Mouse (Mus musculus) liver, embryonic 11.5 days (tissue): ENCODE results near the gene Apoc2. TPM values are rescaled to one million over a fixed set of nuclear protein-coding genes. Genes with fewer than 3 reads are reported as not detected.

Experiments used
- ATAC-seq: fragments of 200-750 bp; cut with Nextera tagmentation; replicated peaks from 2 replicates; pipeline ENCODE4 v1.8.0; 2017; ENCODE audit warnings: moderate number of reproducible peaks, mild to moderate bottlenecking, moderate TSS enrichment, moderate library complexity; ENCODE audit not compliant: low FRiP score
- DNase-seq: peaks from one replicate; pipeline ENCODE4 v3.0.0-alpha.2; 2017; ENCODE audit warnings: low spot score
- H3K27ac ChIP-seq: fragments of 300-500 bp; sonication (generic); 2 replicates; pipeline ENCODE4 v1.5.1; 2014; ENCODE audit warnings: mild to moderate bottlenecking, low read depth, low read length, control low read depth
- H3K27me3 ChIP-seq: fragments of 300-500 bp; sonication (generic); replicated peaks from 2 replicates; pipeline ENCODE4 v1.6.1; 2014; ENCODE audit warnings: low read length, mixed read lengths; ENCODE audit not compliant: control insufficient read depth, insufficient read depth
- H3K36me3 ChIP-seq: fragments of 300-500 bp; sonication (generic); 2 replicates; pipeline ENCODE4 v1.6.1; 2014; ENCODE audit warnings: mild to moderate bottlenecking, low read length, moderate library complexity, mixed read lengths; ENCODE audit not compliant: control insufficient read depth, insufficient read depth
- H3K4me1 ChIP-seq: fragments of 300-500 bp; sonication (generic); replicated peaks from 2 replicates; pipeline ENCODE4 v1.6.1; 2014; ENCODE audit warnings: low read length, mixed read lengths; ENCODE audit not compliant: control insufficient read depth, insufficient read depth
- H3K4me2 ChIP-seq: fragments of 300-500 bp; sonication (generic); 2 replicates; pipeline ENCODE4 v1.6.1; 2014; ENCODE audit warnings: mild to moderate bottlenecking, control low read depth, moderate library complexity
- H3K4me3 ChIP-seq: fragments of 300-500 bp; sonication (generic); 2 replicates; pipeline ENCODE4 v1.5.1; 2014; ENCODE audit warnings: low read depth, low read length, control low read depth
- H3K9ac ChIP-seq: fragments of 300-500 bp; sonication (generic); 2 replicates; pipeline ENCODE4 v1.6.1; 2014; ENCODE audit warnings: low read depth, low read length, control low read depth
- H3K9me3 ChIP-seq: fragments of 300-500 bp; sonication (generic); 2 replicates; pipeline ENCODE4 v1.6.1; 2016; ENCODE audit warnings: low read length, inconsistent platforms, mixed read lengths; ENCODE audit not compliant: control insufficient read depth
- WGBS: fragments of 180-500 bp; shearing (Covaris S2); extraction: QIAGEN DNeasy Blood & Tissue Kit; methylation state at CpG from one replicate; pipeline ENCODE4 v1.1.7; 2014; 5-methylcytosine and 5-hydroxymethylcytosine counted together
- polyA plus RNA-seq: library from polyadenylated mRNA; unstranded; fragments of >200 nt; fragmentation: Nextera tagmentation; extraction: Ambion mirVana; gene quantifications from 2 replicates; pipeline ENCODE4 v1.2.1, GENCODE M21; 2014

Apoc2 gene
- polyA plus RNA-seq, 1 experiment from 2014 or later = 244 TPM

DNA sequence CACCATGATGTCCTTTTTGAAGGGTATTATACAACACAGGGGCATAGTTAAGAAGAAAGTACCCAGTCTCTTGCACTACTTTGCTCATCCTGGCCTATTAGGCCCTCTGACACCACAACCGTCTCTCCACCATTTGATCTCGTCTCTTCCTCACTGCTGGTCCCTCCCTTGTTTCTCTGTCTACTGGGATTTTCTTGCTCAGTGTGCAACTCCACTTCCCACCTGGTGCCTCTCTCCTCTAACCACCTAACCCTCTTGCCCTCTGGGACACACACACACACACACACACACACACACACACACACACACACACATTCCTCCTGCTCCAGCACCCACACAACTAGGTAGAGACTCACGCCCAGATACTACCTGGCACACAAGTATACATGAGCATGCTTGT is 1.2 kb upstream of the Apoc2 start:
- H3K4me2 ChIP-seq = no peak overlapping the region
- no peaks in the 10 kb centered on the region for H3K27me3 ChIP-seq
- DNase-seq (no peak), ATAC-seq (no peak)
- no peak overlapping the region for H3K4me3 ChIP-seq
- H3K4me1 ChIP-seq = peaks cover 11% of the 10 kb centered on the region
- H3K9me3 ChIP-seq = no peaks in the 10 kb centered on the region
- 88% methylated on average over 3 of the region's 3 CpGs for WGBS
- H3K27ac ChIP-seq = no peak overlapping the region
- no peak overlapping the region for H3K9ac ChIP-seq
- no peaks in the 10 kb centered on the region for H3K36me3 ChIP-seq

DNA sequence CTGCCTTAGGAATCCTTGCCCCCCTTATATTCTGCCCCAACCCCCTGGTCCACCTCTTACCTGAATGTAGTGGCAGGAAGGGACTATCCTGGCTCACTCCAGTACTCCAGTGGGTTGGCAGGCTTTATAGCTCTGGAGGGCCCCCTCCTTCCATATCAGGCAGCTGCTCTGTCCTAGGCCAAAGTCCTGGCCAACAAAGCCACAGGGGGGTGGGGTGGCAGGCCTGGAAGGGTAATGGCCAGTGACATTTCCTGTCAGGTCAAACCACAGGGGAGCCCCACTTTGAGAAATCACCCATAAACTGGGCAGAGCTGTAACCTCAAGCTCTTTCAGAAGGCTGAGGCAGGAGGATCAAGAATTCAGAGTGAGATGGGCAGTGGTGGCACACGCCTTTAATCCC is 1.1 kb downstream of the Apoc2 start:
- DNase-seq = no peak
- ATAC-seq = 0 out of 2 replicates have a peak, but pooled peaks have one; percentile 41
- Histone ChIP-seq H3K27me3 (no peaks in the 10 kb centered on the region), H3K4me2 (peak overlapping the region; percentile 28), H3K27ac (no peak overlapping the region), H3K4me3 (no peak overlapping the region), H3K4me1 (peaks cover 5% of the 10 kb centered on the region), H3K9me3 (no peaks in the 10 kb centered on the region), H3K9ac (peak overlapping the region; percentile 34; the same call in 1 of the 2 replicates), H3K36me3 (no peaks in the 10 kb centered on the region)
- 79% methylated on average over 1 of the region's 1 CpGs for WGBS

- H3K27ac ChIP-seq = peak overlapping the region; percentile 21; the same call in 1 of the 2 replicates
Measured at GRCm38 (mm10) chr7:19675824-19676223, 1.9 kb downstream of the Apoc2 start.

GRCm38 (mm10) chr7:19673083-19673699 is 4.5 kb downstream of the Apoc2 start:
- Histone ChIP-seq H3K27ac (no peak overlapping the region), H3K4me1 (peaks cover 10% of the 10 kb centered on the region), H3K9ac (no peak overlapping the region), H3K4me3 (no peak overlapping the region), H3K27me3 (no peaks in the 10 kb centered on the region), H3K36me3 (no peaks in the 10 kb centered on the region), H3K9me3 (no peaks in the 10 kb centered on the region), H3K4me2 (no peak overlapping the region)
- WGBS = 67% methylated on average over 14 of the region's 14 CpGs
- no peak for ATAC-seq
- DNase-seq = no peak

More at GRCm38 (mm10) chr7:19675824-19676223, 1.9 kb downstream of the Apoc2 start:
- DNase-seq (no peak), ATAC-seq (no peak)
- Histone ChIP-seq H3K9me3 (no peaks in the 10 kb centered on the region), H3K9ac (no peak overlapping the region), H3K4me2 (peak overlapping the region; percentile 29), H3K36me3 (no peaks in the 10 kb centered on the region), H3K4me3 (peak overlapping the region; percentile 11; the same call in 1 of the 2 replicates), H3K4me1 (no peaks in the 10 kb centered on the region), H3K27me3 (no peaks in the 10 kb centered on the region)
- 72% methylated on average over 10 of the region's 10 CpGs for WGBS

- H3K9ac ChIP-seq = no peak overlapping the region
- DNase-seq (no peak), ATAC-seq (no peak)
- H3K27ac ChIP-seq = no peak overlapping the region
- H3K27me3 ChIP-seq = no peaks in the 10 kb centered on the region
- H3K4me1 ChIP-seq = peaks cover 10% of the 10 kb centered on the region
- H3K36me3 ChIP-seq = no peaks in the 10 kb centered on the region
- WGBS = 77% methylated on average over 10 of the region's 10 CpGs
- no peak overlapping the region for H3K4me3 ChIP-seq
- no peaks in the 10 kb centered on the region for H3K9me3 ChIP-seq
- H3K4me2 ChIP-seq = no peak overlapping the region
Measured at GRCm38 (mm10) chr7:19671511-19671910, 6.2 kb downstream of the Apoc2 start.

DNA sequence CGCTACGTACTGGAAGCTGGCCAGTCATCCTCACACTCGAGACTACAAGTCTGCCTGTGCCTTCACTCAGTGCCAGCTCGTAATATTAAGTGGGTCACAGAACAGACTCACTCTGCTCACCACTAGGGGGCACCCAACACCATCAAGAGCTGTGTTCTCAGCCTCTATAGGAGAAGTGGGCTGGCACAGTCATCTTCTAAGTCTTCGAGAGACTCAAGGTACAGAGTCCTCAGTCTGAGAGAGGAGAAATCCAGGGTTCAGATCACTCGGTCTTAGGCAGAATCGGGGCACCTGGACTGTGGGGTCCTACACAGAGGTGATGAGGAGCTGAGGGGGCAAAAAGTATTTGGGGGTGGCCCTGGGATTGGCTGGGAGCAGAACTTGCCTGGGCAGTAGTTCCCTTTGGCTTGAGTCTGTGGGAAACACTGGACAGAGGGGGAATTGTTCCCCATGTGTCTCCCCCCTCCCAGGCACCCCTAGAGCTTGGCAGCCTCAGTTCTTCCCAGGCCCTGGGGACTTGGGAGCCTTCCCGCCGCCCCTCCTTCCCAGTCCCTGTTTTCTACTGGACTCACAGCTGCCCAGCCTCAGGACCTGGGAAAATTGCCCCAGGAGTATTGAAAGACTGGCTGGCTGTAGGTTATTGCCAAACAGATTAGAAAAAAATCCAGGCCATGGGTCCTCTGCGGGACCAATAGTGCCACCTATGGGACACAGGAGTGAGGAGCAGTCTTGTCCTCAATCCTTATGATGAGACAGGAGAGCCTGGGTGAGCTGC is 8.6 kb downstream of the Apoc2 start:
- H3K4me2 ChIP-seq = peak overlapping the region; percentile 51
- H3K4me3 ChIP-seq = no peak overlapping the region
- peak; percentile 74 for ATAC-seq
- H3K9ac ChIP-seq = no peak overlapping the region
- peaks cover 11% of the 10 kb centered on the region for H3K4me1 ChIP-seq
- H3K27ac ChIP-seq = peak overlapping the region; percentile 61
- peak; percentile 82 for DNase-seq
- no peaks in the 10 kb centered on the region for H3K27me3 ChIP-seq
- no peaks in the 10 kb centered on the region for H3K9me3 ChIP-seq
- no peaks in the 10 kb centered on the region for H3K36me3 ChIP-seq
- WGBS = 12% methylated on average over 10 of the region's 10 CpGs

- H3K4me1 ChIP-seq = peaks cover 20% of the 10 kb centered on the region
- WGBS = 58% methylated on average over 2 of the region's 2 CpGs
- no peaks in the 10 kb centered on the region for H3K27me3 ChIP-seq
- no peak overlapping the region for H3K9ac ChIP-seq
- H3K9me3 ChIP-seq = no peaks in the 10 kb centered on the region
- no peak overlapping the region for H3K4me2 ChIP-seq
- ATAC-seq (no peak), DNase-seq (no peak)
- no peak overlapping the region for H3K27ac ChIP-seq
- H3K4me3 ChIP-seq = no peak overlapping the region
- H3K36me3 ChIP-seq = peaks cover under 1% of the 10 kb centered on the region; the same call in 1 of the 2 replicates
Measured at GRCm38 (mm10) chr7:19667434-19667833, 10.3 kb downstream of the Apoc2 start.

- peaks cover 22% of the 10 kb centered on the region for H3K4me1 ChIP-seq
- no peaks in the 10 kb centered on the region for H3K9me3 ChIP-seq
- WGBS = 65% methylated on average over 3 of the region's 3 CpGs
- peaks cover 7% of the 10 kb centered on the region; the same call in 1 of the 2 replicates for H3K36me3 ChIP-seq
- no peak for ATAC-seq
- H3K9ac ChIP-seq = no peak overlapping the region
- no peak overlapping the region for H3K4me3 ChIP-seq
- DNase-seq = no peak
- no peak overlapping the region; the same call in 1 of the 2 replicates for H3K27ac ChIP-seq
- H3K4me2 ChIP-seq = no peak overlapping the region
- no peaks in the 10 kb centered on the region for H3K27me3 ChIP-seq
Measured at GRCm38 (mm10) chr7:19666750-19667149, 11.0 kb downstream of the Apoc2 start.
